Mouse (Mus musculus) limb, embryonic 12.5 days (tissue): ENCODE measurements around the gene Olfr619. TPM values are rescaled to one million over a fixed set of nuclear protein-coding genes. Genes with fewer than 3 reads are reported as not detected.

ENCODE experiments used
- microRNA-seq: library from miRNA; unstranded; fragments of <30 nt; microRNA quantifications from one replicate; pipeline ENCODE4, GENCODE M21; 2017
- polyA plus RNA-seq: library from polyadenylated mRNA; unstranded; fragments of >200 nt; fragmentation: Nextera tagmentation; extraction: Ambion mirVana; gene quantifications from 2 replicates; pipeline ENCODE4 v1.2.1, GENCODE M21; 2016

The Olfr619 gene
- polyA plus RNA-seq, 1 experiment from 2014 or later: not detected

Small RNA genes within 50 kb of the gene (microRNA-seq; reads per million reads assigned to microRNA genes)
- gene Gm26506: not detected

Other genes starting within 250 kb of the Olfr619 start
- gene Olfr601, start 237.9 kb upstream of the Olfr619 start, polyA plus RNA-seq: not detected in 2 replicates
- not detected in 2 replicates for gene Olfr603, start 214.4 kb upstream of the Olfr619 start, polyA plus RNA-seq
- gene Usp17lc, start 185.5 kb upstream of the Olfr619 start, polyA plus RNA-seq: not detected in 2 replicates
- gene Olfr605, start 155.1 kb upstream of the Olfr619 start, polyA plus RNA-seq: not detected in 2 replicates
- not detected in 2 replicates for gene Olfr606, start 151.5 kb upstream of the Olfr619 start, polyA plus RNA-seq
- gene Olfr607, start 136.4 kb upstream of the Olfr619 start, polyA plus RNA-seq: not detected in 2 replicates
- not detected in 2 replicates for gene Olfr608, start 130.7 kb upstream of the Olfr619 start, polyA plus RNA-seq
- not detected in 2 replicates for gene Olfr609, start 102.5 kb upstream of the Olfr619 start, polyA plus RNA-seq
- gene Olfr610, start 88.5 kb upstream of the Olfr619 start, polyA plus RNA-seq: not detected in 2 replicates
- not detected in 2 replicates for gene Olfr611, start 79.7 kb upstream of the Olfr619 start, polyA plus RNA-seq
- not detected in 2 replicates for gene Olfr612, start 57.9 kb upstream of the Olfr619 start, polyA plus RNA-seq
- not detected in 2 replicates for gene Olfr613, start 52.5 kb upstream of the Olfr619 start, polyA plus RNA-seq
- not detected in 2 replicates for gene Olfr615, start 44.5 kb upstream of the Olfr619 start, polyA plus RNA-seq
- not detected in 2 replicates for gene Olfr616, start 31.4 kb upstream of the Olfr619 start, polyA plus RNA-seq
- not detected in 2 replicates for gene Olfr617, start 27.5 kb upstream of the Olfr619 start, polyA plus RNA-seq
- not detected in 2 replicates for gene Olfr618, start 10.5 kb upstream of the Olfr619 start, polyA plus RNA-seq
- not detected in 2 replicates for gene Olfr620, start 12.0 kb downstream of the Olfr619 start, polyA plus RNA-seq
- gene Olfr622, start 42.1 kb downstream of the Olfr619 start, polyA plus RNA-seq: not detected in 2 replicates
- not detected in 2 replicates for gene Olfr623, start 63.1 kb downstream of the Olfr619 start, polyA plus RNA-seq
- gene Olfr624, start 70.6 kb downstream of the Olfr619 start, polyA plus RNA-seq: 0.06 and 0.11 TPM in 2 replicates
- not detected in 2 replicates for gene Olfr625-ps1, start 82.1 kb downstream of the Olfr619 start, polyA plus RNA-seq
- gene Olfr243, start 114.1 kb downstream of the Olfr619 start, polyA plus RNA-seq: not detected in 2 replicates
- gene Olfr628, start 129.8 kb downstream of the Olfr619 start, polyA plus RNA-seq: not detected in 2 replicates
- not detected in 2 replicates for gene Olfr629, start 144.4 kb downstream of the Olfr619 start, polyA plus RNA-seq
- gene Olfr630, start 156.8 kb downstream of the Olfr619 start, polyA plus RNA-seq: not detected in 2 replicates
- not detected in 2 replicates for gene Olfr69, start 171.0 kb downstream of the Olfr619 start, polyA plus RNA-seq
- not detected in 2 replicates for gene Olfr68, start 179.1 kb downstream of the Olfr619 start, polyA plus RNA-seq
- not detected in 2 replicates for gene Olfr67, start 191.2 kb downstream of the Olfr619 start, polyA plus RNA-seq
- gene Hbb-bt, start 213.4 kb downstream of the Olfr619 start, polyA plus RNA-seq: 836 and 850 TPM in 2 replicates
- gene Hbb-bs, start 227.5 kb downstream of the Olfr619 start, polyA plus RNA-seq: 651 and 737 TPM in 2 replicates
- gene Hbb-bh2, start 239.9 kb downstream of the Olfr619 start, polyA plus RNA-seq: not detected in 2 replicates
- gene Hbb-bh1, start 242.6 kb downstream of the Olfr619 start, polyA plus RNA-seq: 615 and 622 TPM in 2 replicates